Mouse (Mus musculus) T-helper 1 cell (primary cell): Measurements from ENCODE around the gene Sfn.

ENCODE experiments used
- in situ Hi-C: fragments of 300-600 bp; cut with MboI, MseI; formaldehyde crosslinking; loops from one replicate; pipeline ENCODE4 v1.15.1; 2025; ENCODE audit warnings: high pct_unique_total_duplicates

Gene Sfn

GRCm38 (mm10) chr4:133584059-133584951 lies 17.7 kb downstream of the Sfn start, which contains the start of gene Gpn2:
Gene Gpn2, plus strand, starts transcription at chr4:133584362.
- in situ Hi-C loops: no loop called here

GRCm38 (mm10) chr4:133583690-133584058 lies 18.3 kb downstream of the Sfn start:
- in situ Hi-C loops: no loop called here

GRCm38 (mm10) chr4:133577983-133578382 lies 24.0 kb downstream of the Sfn start:
- in situ Hi-C loops: no loop called here

GRCm38 (mm10) chr4:133574843-133575202 lies 27.1 kb downstream of the Sfn start:
- in situ Hi-C loops: no loop called here

GRCm38 (mm10) chr4:133574070-133574842 lies 27.7 kb downstream of the Sfn start, which contains the start of gene Gpatch3:
Gene Gpatch3, plus strand, starts transcription at chr4:133574745.
- in situ Hi-C loops: no loop called here

GRCm38 (mm10) chr4:133570066-133570466 lies 31.9 kb downstream of the Sfn start:
- in situ Hi-C loops: no loop called here

- in situ Hi-C loops: no loop called here
Observed at GRCm38 (mm10) chr4:133569291-133570065, 32.5 kb downstream of the Sfn start.

- in situ Hi-C loops: no loop called here
Observed at GRCm38 (mm10) chr4:133567251-133567650, 34.7 kb downstream of the Sfn start.

- in situ Hi-C loops: no loop called here
Observed at GRCm38 (mm10) chr4:133563123-133563571, 38.8 kb downstream of the Sfn start.

- in situ Hi-C loops: no loop called here
Observed at GRCm38 (mm10) chr4:133561622-133562021, 40.3 kb downstream of the Sfn start.

GRCm38 (mm10) chr4:133559846-133560245 lies 42.1 kb downstream of the Sfn start:
- in situ Hi-C loops: no loop called here

GRCm38 (mm10) chr4:133557041-133557717 lies 44.8 kb downstream of the Sfn start:
- in situ Hi-C loops: no loop called here

GRCm38 (mm10) chr4:133553448-133554330 lies 48.3 kb downstream of the Sfn start:
- in situ Hi-C loops: no loop called here

GRCm38 (mm10) chr4:133552768-133553447 lies 49.1 kb downstream of the Sfn start, which contains the start of gene Nr0b2:
Gene Nr0b2, plus strand, starts transcription at chr4:133553376.
- in situ Hi-C loops: no loop called here

GRCm38 (mm10) chr4:133552029-133552428 lies 49.9 kb downstream of the Sfn start:
- in situ Hi-C loops: no loop called here
